Mouse (Mus musculus) gastrocnemius, postnatal 25 days (tissue): ENCODE measurements around the gene Rasgrf1. TPM values are rescaled to one million over a fixed set of nuclear protein-coding genes. Genes with fewer than 3 reads are reported as not detected.

Experiments
- DNase-seq: peaks from one replicate; pipeline ENCODE4 v3.0.0; 2022
- long read RNA-seq, 2 experiments: library from polyadenylated mRNA; stranded (forward); transcript quantifications; one replicate each; pipeline ENCODE4 v2.0.0; 2021
- total RNA-seq, 2 experiments: library from RNA; stranded (reverse); gene quantifications; 1 replicate in 1 of 2; 2 replicates in 1 of 2; pipeline ENCODE4 v1.2.3; 2021

Rasgrf1 gene
- total RNA-seq, result not detected
- long read RNA-seq, experiment 1, result 0 reads
- long read RNA-seq, experiment 2, result 0 reads

DNA sequence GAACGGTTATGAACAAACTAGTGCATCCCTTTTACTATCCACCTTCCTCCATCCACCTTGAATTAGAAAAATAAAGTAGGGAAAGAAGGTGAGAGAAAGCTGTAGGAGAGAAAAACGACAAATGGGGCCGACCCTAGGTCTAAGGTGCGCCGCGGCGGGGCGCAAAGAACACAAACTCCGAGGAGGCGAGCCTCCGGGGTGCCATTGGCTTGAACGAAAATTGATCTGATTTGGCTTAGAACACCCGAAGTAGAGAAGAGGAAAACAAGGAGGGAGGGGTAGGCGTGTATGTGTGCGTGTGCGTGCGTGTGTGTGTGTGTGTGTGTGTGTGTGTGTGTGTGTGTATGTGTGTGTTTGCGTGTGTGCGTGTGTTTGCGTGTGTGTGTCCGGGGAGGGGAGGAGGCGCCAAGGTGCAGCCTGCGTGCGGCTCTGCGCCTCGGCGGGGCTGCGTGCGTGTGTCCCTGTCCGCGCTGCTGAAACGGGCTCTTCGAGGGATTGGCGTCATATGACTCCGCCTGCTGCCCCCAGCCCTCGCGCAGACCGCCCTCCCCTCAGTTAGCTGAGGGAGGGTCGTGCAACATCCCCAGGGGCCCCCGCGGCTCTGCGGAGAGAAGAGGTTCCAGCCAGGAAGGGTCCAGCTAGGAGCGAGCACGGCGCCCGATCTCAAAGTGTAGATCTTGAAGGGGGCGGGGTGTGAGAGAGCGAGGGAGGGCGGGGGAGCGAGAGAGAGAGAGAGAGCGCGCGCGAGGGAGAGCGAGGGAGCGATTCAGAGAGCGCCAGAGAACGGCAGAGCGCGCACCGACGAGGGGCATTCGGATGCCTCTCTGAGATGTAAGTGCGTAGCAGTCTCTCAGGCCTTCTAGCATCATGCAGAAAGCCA lies at the start of gene Rasgrf1:
Rasgrf1 (plus strand) TSS at position 778 of the 880 bp plus-strand sequence.
- no peak for DNase-seq

DNA sequence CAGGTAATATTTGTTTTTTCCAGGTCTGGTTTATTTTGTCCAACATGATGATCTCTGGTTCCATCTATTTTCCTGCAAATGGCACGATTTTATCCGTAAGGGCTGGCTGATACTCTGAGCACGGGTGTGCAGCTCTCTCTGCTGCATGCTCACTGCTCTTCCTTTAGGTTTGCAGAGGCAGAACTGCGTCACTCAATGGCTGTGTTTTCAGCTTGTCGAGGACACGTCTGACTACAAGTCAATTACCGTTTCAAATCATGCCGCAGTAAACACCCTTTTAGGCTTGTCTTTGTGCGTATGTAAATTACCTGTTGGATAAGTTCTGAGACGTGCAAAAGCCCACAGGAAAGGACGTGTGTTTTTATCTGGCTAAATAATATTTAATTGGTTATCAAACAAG lies 49.6 kb upstream of the Rasgrf1 start:
- no peak for DNase-seq

GRCm38 (mm10) chr9:89860584-89860983 lies 49.1 kb upstream of the Rasgrf1 start:
- no peak for DNase-seq

DNA sequence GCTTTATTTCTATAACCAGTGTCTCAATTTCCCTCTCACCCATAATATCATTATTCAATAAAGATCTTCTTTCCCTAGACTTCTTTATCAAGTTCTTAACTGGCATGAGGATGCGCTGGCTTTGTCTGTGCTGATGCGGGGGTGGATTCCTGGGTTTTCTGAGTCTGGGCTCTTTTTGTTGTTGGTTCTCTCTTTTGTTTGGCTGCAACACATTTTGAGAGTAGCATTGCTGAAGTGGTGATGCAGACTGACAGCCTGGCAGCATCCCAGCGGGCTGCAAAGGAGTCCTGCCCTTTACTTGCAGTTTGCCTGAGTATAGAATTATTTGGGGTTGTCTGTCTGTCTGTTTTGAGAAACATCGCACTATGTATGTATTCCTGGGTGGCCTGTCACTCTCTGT lies 42.6 kb upstream of the Rasgrf1 start:
- no peak for DNase-seq

GRCm38 (mm10) chr9:89868093-89868729 lies 41.5 kb upstream of the Rasgrf1 start:
- no peak for DNase-seq

DNA sequence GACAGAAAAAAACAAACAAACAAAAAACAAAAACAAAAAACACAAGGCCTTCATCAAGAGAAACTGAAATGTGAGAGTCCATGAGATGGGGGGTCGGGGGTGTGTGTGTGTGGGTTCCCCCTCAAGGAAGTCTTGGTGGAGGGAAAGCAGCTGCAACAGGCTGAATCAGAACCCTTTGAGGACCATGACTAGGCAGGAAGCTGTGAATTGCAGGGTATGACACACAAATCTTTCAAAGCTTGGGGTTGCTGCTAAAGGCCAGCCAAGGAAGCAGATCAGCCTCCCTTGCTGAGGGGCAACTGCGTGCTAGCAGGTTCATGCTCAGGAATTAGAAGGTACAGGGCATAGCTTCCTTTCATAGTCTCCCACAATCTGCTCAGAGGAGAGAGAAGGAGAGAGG lies 40.1 kb upstream of the Rasgrf1 start:
- DNase-seq, result no peak

DNA sequence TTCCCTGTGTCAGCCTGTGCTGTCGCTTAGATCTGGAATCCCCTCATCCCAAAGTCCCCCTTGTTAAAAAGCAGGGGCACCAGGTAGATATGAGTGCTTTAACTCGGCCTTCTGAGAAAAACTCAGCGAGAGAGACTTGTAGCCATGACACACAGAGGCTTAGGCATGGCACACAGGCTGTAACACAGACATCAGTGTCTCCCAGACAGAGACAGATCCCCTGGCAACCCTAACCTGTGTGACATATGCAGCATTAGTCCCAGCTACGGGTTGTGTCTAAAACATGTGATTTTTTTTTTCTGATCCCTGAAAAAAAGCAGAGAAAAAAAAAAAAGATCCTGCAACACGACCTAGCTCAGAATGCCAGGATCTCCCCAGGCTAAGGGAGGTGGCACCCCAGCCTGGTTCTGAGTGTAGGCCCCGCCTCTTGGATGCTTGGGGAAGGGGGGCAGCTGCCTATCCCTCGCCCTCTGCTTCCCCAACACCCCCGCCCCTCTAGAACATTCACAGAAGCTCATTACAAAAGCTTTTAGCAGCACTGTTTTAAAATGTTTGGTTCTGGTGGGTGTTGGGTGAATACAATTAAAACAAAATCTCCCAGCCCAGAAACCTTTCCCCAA lies 39.1 kb upstream of the Rasgrf1 start:
- DNase-seq, result no peak

DNA sequence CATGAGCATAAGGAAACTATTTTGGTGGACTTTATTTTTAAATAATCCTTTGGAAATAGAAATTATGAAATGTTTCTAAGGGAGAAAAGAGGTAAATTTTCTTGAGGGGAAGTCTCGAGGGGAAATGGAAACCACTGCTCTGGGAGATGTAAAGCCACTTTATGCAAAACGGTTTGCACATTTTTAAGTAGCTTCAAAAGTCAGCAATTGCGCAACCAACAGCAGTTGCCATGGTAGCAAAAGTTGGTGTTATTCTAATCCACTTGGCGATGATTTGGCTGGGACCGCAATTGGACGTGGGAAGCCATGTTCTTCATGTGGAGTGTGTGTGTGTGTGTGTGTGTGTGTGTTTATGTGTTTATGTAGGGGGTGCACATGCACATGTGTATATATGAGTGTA lies 37.6 kb upstream of the Rasgrf1 start:
- DNase-seq, result no peak

DNA sequence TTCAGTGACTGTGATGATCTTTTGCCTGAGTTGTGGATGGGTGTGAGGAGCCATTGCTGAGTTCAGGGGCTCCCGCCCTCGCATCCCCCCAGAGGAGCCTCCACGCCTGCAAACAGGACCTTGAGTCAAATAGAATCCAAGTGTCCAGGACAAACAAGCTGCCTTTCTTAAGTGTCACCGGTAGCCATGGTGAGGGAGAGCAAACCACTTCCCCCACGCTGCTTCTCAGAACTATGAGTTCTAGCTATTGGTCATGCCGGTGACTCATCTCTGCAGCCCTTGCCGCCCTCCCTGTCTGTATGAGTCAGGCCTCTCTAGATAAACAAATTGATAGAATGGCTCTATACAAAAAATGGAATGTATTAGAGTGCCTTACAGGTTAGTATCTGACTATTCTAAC lies 35.3 kb upstream of the Rasgrf1 start:
- DNase-seq, result no peak

- DNase-seq, result no peak
These were observed 34.2 kb upstream of the Rasgrf1 start for GRCm38 (mm10) chr9:89875551-89875950.

DNA sequence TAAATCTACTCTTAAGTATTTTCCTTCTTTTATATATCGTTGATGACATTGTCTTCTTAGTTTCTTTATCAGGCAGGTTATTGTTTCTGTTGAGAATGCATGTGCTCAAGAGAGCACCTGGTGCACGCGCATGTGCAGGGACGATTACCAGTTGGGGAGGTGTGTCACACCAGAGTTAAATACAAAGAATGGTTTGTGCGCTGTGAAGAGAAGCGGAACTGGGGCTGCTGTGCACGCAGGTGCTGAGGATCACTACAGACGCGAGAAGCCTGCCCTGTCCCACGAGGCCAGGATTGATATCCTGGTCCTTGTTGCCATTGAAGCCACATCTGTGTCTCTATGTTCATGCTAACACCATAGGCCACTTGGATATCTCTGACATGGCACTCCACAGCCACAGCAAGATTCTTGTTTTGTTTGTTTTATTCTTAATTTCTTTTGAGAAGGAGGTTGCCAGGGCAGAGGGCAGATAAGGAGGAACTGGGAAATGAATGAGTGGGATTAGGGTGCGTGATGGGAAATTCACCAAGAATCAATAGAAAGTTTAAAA lies 31.2 kb upstream of the Rasgrf1 start:
- no peak for DNase-seq

DNA sequence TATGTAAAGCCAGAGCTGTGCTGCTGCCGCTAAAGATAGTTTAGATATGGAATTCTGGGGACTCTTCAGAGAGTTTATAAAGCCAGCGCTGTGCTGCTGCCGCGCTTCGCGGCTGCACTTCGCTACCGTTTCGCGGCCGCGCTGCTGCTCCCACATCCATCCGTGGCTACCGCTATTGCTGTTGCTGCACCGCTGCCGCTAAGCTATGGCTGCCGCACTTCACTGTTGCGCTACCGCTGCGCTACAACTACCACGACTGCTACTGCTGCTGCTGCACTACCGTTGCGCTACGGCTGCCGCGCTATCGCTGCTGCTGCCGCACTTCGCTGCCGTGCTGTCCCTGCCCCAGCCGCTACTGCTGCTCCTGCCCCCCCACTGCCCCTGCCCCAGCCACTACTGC lies 30.1 kb upstream of the Rasgrf1 start:
- DNase-seq, result no peak

DNA sequence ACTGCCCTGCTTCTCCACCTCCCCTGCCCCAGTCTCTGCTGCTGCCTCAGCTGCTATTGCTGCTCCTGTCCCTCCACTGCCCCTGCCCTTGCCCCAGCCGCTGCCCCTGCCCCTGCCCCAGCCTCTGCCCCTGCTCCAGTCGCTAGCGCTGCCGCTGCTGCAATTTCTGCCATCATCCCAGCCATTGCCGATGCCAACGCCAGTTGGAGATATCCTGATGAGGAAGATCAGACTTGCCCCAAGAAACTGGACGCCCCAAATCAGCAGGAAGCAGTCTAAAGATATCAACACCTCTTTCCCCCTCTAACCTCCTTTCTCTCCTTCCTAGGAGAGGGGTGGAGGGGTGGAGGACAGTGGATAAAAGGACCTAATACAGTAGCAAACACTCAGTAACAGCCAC lies 28.2 kb upstream of the Rasgrf1 start:
- DNase-seq, result no peak

DNA sequence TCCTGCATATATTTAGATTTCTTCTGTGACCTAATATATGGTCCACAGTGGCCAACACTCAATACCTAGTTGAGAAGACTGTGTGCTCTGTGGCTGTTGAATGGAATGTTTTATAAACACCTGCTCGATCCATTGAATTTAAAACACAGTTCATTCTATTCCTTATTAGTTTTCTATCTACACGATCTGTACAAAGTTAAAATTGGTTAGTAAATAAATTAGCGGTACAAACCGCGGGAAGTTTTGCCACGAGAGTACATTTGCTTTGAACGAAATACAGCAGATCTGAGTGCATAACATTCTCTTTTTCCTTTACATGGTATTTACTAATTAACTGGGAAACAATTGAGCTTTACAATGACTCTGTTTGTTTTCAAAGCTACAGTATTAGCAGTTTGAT lies 27.1 kb upstream of the Rasgrf1 start:
- DNase-seq, result no peak

DNA sequence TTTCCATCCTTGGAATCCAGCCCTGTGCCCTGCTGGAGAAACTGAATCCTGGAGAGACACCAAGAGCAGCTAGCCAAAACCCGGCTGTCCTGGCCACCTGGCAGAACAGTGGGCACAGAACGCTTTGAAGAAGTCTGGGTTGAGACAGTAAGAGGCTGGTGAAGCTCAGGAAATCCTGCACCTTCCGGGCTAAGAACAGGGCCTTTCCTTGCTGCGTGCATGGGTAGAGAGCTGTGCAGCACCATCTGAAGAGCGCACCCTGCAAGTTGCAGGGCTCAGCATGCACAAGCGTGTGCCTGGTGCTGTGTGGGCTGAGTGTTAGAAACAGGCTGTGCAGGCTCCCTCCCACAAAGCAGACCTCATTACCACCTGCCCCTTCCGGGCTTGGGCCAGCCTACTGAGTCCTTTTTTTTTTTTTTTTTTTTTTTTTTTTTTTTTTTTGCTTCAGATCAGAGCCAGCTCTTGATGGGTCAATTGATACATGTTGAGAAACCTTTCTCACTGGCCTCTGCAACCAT lies 23.9 kb upstream of the Rasgrf1 start:
- DNase-seq, result no peak

- no peak for DNase-seq
These were observed 18.0 kb upstream of the Rasgrf1 start for GRCm38 (mm10) chr9:89891534-89892293.

DNA sequence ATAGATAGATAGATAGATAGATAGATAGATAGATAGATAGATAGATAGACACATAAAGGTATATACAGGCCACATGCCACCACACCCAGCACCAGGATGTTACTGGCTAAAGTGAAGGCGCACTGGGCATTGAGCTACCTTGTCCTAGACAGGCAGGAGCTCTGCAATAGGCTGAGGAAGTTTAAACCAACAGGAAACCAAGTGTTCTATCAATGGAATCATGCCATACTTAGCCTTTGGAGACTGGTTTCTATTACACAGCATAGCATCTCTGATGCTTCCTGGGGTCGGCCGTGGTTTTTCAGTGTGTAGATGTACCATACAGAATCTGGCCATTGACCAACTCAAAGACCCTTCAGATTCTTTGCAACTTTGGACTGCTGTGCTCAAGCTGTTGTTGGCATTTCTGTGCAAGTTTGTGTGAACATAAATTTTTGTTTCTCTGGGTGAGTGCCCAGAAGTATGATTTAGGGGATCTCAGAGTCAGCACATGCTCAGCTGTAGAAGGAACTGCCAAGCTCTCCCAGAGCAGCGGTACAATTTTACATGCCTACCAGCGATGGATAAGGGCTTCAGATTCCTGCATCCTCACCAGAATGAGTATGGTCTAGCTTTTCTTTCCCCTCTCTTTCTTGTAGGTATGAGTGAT lies 17.0 kb upstream of the Rasgrf1 start:
- DNase-seq, result no peak

DNA sequence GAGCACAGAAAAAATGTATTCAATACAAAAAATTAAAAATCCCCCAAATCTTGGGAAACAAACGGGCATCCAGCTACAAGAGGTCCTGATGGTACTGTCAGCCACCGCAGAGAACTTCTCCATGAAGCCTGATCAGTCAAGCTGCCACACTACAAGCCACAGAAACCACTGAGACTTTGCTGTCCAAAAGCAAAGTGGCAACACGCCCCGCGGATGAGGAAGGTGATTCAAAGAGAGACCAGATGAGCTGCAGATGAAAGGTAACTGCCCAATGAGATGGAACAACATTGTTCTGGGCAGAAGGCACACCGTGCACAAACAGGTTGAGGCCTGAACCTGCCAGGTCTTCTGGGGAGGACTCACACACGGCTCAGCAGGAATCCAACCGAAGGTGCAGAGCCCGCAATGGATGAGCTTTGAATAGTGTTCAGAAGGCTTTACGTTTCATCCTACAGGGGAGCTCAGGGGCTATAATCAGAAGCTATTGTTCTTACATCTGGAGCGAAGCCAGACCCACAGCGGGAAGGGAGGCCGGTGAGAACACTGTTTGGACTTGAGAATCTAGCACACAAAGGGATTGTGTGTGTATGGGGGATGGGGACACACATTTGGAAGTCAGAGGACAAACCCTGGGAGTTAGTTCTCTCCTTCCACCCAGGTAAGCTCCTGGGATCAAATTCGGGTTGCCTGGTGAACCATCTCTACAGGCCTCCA lies 9.4 kb upstream of the Rasgrf1 start:
- DNase-seq, result no peak

GRCm38 (mm10) chr9:89901184-89901583 lies 8.5 kb upstream of the Rasgrf1 start:
- no peak for DNase-seq

GRCm38 (mm10) chr9:89902813-89903212 lies 6.9 kb upstream of the Rasgrf1 start:
- DNase-seq, result no peak

GRCm38 (mm10) chr9:89906645-89907044 lies 3.1 kb upstream of the Rasgrf1 start:
- no peak for DNase-seq
